Mouse (Mus musculus) kidney, adult 9 months (tissue): ENCODE results near the gene Tef.

ENCODE experiments used
- DNase-seq: peaks from one replicate; pipeline ENCODE4 v3.0.0; 2022

The Tef gene

DNA sequence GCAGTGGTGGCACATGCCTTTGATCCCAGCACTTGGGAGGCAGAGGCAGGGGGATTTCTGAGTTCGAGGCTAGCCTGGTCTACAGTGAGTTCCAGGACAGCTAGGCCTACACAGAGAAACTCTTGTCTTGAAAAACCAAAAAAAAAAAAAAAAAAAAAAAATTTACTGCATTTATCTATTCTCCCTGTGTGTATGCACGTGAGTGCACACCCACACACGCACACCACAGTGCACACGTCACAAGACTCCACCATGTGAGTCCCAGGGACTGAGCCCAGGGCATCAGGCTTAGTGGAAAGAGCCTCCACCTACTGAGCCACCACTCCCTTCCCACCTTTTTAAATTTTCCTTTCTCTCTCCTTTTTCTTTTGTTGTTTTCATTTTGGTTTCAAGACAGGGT, 28.3 kb downstream of the Tef start:
- DNase-seq = no peak

DNA sequence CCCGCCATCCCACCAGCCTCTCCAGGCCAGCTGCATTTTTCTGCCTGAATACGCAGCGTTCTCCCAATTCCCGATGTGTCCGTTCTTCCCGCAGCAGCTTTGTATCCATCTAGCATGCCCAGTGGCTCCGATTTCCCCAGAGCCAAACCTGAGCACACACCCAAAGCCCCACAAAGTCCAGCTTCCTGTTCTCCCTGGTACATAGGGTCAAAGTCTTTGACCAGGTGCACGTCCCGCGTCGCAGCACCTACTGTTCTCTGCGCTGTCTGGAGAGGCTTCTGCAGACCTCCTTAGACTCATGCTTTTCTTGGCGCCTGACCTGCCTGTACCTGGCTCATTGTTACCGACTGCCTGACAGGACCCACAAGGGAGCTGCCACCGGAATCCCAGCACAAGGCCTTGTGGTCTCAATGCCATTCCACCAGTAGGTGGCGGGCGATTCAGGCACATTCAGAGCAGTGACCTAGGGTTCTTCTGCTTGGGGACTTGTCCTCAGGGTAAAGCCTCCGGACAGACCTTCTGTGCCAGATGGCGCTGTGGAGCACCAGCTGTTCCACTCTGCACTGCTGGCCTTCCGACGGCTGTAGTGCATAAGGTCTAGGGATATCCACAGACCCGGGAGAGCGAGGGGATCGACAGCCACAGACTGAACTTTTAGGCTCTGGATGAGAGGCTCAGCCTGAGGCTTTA, 29.1 kb downstream of the Tef start:
- peak; percentile 96 for DNase-seq

DNA sequence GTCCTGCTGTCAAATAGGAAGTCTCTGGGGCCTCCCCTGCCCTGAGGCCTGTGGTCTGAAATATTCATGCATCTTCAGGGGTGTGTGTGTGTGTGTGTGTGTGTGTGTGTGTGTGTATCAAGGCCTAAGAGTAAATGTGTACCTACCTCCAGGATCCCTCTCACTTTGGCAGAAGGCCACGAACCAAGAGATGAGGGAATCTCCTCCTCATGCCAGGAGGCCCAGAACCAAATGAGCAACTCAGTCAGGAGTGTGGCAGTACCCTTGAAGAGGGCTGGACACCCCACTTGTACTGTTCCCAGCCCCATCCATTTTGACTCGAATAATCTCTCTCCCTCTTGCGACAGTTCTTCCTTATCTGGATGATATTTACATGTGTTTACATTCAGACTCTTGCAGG, 30.0 kb downstream of the Tef start:
- DNase-seq = peak; percentile 62

DNA sequence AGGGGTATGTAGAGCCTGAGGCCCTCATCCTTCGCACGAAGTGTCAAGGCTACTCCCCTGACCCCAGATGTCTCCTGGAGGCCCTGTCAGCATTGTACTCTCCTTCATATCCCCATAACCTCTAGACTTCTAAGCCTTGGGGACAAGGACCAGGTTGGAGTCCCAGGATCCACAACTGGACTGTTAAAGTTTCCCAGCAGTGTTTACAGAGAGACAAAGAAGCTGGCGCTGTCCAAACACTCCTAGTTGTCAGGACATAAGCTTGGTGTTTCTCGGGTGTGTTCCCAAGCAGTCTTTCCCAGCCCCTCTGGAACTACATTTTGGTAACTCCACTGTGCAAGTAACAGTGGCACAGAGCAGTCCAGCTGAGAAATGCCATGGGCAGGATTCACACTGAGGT, 31.3 kb downstream of the Tef start:
- DNase-seq = no peak

DNA sequence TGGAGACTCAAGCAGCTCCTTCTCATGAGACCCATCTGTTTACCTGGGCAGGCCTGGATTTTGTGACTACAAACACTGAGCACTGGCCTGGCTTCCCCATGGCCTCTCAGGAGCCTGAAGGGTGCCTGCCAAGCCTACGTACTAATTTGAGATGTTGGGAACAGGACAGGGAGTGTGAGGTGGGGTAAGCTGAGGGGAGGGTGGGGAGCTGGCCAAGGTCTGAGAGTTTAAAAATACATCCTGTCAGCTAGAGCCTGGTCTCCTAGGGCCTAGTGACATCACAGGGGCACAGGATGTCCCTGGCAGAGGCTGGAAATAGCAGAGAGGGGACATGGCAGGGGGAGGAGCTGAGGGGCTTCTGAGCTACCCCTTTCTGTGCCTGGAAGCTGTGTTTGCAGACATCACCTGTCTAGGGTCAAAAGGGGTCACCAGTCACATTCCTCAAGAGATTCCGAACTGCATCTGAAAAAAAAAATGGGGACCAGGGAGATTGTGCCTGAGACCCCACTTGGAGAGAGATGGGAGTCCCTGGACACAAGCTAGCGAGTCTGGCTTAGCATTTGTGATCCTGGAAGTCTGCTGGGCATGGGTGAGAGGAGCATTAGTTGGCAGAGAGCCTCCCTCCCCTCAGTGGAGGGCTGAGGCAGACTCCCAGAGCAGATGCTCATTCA, 32.1 kb downstream of the Tef start:
- no peak for DNase-seq

DNA sequence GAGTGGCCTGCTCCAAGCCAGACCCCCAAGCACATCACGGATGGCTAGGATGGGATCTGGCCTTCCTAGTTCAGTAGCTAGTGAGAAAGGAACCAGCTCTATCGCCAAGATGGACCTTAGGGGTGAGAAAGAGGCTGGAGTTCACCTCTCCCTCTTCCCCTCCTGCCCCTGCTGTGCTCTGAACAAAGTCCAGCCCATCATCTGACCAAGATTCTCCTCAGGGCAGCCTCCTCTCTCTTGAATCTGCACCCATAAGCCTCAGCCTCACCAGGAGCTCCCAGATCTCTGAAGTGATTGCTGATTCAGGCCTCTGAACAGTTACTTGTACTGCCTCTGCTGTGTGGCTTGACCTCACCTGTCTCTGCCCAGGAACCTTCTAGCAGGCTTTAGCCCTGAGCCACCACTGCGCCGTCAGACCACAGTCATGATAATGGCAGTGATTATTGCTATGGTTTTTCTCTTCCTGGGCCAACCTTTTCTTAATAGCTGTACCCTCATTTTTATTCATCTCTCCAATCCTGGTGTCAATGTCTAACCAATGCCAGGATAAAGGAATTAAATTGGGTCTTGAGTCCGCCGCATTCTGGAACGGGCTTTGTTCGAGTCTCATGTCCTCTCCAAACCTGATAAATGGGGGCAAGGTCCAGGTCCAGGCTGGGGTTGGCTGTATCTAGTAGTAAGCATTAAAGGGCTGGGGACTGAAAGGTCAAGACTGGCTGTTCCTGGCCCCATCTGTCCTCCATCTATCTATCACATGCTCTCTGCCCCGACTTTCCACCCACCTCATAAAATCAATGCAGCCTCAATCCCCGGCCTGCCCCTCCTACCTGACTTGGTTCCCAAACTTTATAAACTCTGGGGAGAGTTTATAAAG, 33.0 kb downstream of the Tef start:
- peak; percentile 86 for DNase-seq

DNA sequence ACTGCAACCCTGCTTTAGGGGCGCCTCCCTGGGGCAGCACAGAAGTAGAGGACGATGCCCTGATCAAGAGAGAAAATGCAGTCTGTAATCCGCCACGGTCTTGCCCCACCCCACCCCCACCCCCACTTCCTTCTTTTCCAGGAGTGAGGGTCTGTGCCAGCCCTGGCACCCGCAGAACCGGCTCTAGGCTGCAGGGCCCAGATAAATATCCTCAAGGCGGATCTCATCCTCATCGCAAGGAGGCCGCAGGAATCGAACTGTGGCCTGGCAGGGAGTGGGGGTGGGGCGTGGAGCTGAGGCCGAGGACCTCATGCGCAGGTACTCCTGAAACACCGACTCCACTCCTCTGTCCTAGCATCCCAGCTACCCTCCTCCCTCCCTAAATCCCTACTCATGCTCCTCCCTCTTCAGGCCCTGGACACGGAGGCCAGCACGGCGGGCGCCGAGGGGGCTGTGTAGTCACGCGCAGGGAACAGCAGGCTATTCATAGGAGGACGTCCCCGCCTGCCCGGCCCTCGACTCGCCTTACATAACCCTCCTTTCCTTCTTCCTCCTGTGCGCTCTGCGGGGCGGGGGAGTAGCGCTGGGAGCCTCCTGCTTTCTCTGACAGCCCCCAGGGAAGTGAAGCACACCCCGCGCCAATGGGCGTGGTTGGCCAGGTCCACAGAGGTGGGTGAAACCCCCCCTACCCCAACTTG, 34.1 kb downstream of the Tef start:
- peak; percentile 98 for DNase-seq

DNA sequence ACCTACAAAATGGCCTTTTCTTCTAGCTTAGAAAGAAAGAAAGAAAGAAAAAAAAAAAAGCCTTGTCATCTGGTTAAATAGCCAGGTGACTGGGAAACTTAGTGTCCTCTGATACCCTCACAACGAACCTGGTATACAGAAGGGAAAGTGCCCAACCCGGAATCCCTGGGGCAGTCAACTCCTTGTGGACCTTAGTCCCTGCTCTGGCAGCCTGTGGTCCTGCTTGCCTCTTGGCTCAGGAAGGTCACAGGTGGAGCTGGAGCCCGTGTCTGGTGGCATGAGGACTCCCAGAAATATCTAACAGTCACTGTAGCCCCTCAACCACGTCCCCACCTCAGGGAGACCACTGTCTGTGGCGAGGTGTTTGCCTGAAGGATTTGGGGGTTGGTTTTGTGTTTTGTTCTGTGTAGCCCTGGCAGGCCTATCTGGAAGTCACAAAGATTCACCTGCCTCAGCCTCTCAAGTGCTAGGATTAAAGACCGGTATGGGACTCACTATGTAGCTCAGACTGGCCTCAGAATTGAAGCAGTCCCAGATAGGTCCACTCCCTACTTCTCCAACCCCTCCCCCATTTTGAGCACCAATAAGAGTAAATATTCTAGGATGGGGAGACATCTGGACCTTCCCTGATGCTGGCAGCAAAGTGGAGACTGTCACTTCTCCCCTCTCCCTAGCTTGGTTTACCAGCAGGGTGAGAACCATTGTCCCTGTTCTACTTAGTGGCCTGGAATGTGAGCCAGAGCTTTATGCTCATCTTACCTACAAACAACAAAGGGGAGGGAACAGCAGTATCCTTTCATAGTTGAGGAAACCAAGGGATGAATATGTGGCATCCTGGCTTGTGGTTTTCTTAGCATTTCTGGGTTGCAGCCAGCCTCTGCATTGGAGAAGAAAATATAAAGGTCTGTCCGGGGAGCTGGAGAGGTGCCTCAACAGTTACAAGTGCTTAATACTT, 35.0 kb downstream of the Tef start:
- peak; percentile 83 for DNase-seq

DNA sequence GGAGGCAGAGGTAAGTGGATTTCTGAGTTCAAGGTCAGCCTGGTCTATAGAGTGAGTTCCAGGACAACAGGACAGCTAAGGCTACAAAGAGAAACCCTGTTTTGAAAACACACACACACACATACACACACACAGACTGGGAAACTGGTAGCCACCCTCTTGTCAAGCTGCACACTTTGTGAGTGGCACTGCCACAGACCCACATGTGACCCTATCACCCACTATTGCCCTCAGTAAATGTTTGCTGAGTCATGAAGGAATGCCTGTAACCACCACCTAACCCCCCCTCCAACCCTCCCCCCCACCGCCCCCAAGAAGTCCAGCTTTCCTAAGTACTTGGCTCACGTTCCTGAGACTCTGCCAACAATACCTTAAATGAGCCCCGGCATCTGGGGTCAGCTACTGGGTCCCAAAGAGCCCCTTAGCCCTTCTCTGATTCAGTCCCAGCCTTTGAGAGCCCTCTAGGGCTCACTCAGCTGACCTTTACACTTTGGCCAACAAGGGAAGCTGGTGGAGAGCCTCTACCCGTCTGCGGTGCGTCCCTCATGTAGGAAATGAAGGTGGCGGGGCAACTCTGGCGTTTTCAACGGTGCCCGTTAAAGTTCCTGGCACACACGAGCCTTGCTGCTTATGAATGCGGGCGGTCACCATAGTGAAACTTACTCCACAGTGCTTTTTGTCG, 36.5 kb downstream of the Tef start:
- peak; percentile 72 for DNase-seq

DNA sequence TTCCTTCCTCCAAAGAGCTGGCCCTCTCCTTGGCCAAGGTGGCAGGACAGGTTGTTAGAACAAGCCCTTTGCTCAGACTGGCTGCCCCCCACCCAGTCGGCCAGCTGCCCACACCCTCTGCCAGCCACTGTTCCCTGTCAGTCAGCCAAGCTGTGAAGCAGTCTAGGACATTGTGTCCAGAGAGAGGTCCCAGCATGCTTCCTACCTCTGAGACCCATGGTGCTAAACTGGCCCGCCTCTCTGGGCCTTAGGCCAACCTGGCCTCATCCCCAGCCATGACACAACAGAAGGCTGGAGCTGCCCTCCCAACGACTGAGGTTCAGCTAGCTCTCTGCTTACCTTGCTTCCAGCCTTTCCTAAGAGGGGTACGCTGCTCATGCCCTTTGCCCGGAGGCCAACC, 37.4 kb downstream of the Tef start:
- peak; percentile 99 for DNase-seq

DNA sequence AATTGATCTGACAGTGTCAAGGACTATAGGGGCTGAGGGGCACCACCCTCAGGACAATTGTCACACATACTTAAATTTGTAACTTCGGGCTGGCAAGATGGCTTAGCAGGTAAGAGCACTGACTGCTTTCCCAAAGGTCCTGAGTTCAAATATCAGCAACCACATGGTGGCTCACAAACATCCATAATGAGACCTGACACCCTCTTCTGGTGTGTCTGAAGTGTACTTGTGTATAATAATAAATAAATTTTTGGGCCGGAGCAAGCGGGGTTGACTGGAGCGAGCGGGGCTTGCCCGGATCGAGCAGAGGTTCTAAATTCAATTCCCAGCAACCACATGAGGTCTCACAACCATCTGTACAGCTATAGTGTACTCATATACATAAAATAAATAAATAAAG, 38.1 kb downstream of the Tef start:
- no peak for DNase-seq

DNA sequence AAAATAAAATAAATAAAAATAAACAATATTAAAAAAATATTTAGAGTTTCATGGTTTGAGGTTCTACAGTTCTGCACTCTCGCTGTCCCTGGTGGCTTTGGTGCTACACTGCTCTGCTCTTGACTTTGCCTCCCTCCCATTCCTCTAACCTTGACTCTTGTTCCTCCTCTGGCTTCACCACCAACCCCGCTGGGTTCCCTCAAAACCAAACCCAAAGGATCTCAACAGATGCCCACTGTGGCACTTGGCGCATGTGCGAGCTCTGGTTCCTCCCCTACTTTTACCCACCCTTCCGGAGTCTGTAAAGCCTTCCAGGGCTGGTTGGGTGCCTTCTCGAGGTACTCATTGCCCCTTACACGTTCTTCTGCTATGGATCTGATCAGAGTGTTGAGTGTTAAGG, 40.1 kb downstream of the Tef start:
- DNase-seq = no peak

DNA sequence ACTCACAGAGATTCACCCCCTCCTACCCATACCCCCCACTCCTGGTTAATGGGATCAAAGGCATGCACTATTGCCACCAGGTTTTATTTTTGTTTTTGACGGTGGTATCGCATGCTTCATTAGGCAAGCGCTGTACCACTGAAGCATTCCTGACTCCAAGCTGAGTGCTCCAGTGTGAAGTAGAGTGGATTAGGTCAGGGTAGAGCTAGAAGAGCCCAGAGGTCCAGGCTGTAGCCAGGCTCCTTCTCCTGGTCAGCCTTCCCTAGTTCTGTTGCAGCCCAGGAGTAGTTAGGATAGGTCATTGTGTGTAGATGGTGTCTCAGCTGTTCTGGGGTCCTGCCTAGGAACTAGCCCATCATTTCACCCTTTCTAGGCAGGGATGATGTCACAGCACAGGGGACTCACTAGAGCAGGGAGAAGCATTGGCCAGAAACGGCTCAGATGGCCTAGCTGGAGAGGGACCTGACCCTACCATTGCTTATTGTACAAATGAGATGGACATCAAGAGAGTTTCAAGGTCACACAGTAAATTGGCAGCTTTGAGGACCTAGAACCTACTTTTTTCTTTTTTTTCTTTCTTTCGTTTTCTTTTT, 42.9 kb downstream of the Tef start:
- no peak for DNase-seq

DNA sequence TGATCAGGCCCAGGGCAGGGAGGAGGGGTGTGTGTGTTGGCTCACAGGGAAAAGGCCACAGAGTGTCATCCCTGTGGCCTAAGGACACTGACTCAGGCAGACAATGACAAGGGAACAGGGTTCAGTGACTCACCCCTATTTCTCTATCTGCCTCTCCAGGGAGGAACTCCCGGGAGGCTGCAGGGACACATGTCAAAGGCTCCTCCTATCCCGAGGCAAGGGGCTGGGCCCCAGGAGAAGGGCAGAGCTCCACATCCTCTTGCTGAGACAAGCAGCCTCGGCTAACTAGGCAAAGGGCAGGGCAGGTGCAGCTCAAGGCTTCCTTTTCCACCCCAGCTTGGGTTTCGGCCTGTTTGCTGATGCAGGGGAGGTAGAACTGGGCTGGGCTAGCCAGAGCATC, 43.5 kb downstream of the Tef start:
- DNase-seq = peak; percentile 90

DNA sequence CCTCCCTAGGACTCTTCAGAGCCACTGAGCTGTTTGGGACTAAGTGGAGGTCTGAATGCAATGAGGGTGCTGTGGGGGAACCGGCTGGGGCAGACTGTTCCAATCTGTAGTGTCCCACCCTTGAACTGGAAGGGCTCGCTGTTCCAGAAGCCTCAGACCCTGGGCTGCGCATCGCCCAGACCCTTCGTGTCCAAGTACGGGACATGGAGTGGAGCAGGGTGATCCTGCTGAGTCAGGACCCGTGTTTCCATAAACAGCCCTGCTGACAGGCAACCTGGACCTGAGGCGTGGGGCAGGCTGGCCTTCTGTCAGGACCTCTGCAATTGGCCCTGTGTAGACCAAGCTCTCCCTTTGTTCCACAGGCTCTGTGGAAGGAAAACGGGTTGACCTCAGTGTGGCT, 44.5 kb downstream of the Tef start:
- no peak for DNase-seq

DNA sequence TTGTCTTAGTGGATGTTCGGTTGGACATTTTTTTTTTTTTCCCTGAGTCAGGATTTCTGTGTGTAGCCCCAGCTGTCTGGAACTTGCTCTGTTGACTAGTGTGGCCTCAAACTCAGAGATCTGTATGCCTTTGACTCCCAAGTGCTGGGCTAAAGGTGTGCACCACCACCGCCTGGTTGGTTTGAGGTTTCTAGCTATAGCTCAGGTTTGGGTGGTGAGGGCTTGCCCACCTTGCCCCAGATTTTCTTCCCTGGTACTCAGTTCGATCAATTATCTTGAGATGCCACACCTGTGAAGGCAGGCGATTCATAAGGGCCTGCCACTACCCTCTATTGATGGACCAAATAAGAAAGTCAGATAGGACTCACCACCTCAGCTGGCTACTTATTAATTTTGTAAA, 44.9 kb downstream of the Tef start:
- DNase-seq = no peak

DNA sequence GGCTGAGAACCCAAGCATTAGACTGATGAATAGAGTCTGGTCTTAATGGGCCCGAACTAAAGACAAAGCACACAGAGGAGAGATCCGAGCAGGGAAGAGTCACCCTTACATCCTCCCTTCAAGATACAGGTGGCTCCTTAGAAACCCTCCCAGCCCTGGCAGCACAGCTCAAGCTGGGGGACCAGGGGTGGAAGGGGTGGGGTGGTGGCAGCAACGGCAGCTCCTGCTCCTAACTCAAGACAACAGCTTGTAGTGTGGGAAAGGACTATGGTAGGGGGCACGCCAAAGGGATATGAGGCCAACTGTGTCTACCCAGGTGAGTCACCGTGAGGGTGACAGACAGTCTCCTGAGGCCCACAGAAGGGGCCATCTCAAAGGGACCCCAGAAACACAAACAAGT, 45.6 kb downstream of the Tef start:
- DNase-seq = no peak

DNA sequence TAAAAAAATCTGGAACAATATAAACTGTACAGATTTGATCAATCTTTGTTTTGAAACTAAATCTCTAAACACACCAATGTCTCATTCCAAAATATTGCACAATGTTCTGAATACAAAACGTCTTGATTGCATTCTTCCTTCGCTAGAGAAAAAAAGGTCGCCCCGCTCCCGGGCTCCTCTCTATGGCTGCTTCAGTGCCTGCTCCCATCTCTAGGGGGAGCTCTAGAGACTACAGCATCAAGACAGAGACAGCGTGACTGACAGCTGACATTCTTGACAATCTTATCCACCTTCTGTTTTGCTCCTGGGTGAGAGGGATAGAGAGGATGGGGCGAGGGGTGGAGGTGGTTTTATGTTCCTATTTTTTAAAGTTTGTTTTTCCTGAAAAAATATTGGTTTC, 46.1 kb downstream of the Tef start:
- peak; percentile 82 for DNase-seq

DNA sequence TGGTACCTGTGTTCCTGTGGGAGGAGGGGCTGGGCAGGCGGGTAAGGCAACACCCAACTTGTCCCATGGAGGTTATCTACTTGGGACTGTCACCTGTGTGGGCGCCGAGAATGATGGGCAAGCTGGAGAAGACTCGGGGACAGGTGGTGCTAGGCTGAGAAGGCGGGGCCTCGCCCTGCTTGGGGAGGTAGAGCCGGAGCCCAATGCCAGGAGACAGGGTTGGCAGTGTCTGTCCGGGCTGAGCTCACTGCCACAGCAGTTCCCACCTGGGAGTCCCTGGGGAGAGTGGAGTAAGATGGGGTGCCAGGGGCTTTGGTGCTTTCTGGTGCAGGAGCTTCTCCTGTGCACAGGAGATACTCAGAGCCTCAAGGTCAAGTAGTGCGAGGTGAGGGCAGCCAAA, 46.9 kb downstream of the Tef start:
- DNase-seq = no peak

DNA sequence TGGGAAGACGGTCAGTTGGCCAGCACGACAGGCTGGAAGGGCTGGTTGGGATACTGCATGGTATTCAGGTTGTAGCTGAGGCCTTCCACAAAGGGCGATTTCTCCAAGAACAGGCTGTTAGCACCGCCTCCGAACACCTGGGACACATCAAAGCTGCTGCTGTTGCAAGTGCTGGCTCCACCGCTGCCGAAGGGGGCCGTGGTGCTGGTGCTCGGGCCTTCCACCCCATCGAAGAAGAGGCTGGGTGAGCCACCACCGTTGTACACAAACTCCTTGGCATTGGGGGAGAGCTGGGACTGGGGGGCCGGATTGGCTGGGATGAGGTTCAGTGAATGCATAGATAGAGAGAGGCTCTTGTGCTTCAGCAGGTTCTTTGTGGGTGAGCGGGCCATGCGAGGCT, 48.5 kb downstream of the Tef start:
- DNase-seq = no peak

DNA sequence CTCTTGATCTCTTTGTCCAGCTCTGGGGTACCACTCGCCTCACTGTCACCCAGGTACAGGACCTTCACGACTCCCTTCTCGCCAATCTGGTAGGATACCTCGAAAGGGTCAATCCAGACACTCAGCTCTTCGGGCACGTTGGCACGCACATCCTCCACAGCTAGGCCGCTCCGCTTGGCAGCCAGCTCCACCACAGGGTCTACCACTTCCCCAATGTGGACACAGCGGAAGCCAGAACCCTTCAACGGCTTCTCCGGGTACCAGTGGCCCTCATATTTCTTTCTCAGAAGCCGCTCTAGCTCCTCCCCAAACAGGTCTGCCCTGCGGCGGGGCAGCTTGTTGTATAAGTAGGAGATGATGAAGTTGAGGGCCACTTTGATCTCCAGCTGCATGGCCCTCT, 49.2 kb downstream of the Tef start:
- DNase-seq = no peak
